Mouse (Mus musculus): Measurements from ENCODE around the gene Uqcc3.
"Not testable (repeated sequence)": the region's sequence is repeated elsewhere in the genome, so short reads cannot be mapped to it uniquely, and the experiment has no call there.

Gene Uqcc3

DNA sequence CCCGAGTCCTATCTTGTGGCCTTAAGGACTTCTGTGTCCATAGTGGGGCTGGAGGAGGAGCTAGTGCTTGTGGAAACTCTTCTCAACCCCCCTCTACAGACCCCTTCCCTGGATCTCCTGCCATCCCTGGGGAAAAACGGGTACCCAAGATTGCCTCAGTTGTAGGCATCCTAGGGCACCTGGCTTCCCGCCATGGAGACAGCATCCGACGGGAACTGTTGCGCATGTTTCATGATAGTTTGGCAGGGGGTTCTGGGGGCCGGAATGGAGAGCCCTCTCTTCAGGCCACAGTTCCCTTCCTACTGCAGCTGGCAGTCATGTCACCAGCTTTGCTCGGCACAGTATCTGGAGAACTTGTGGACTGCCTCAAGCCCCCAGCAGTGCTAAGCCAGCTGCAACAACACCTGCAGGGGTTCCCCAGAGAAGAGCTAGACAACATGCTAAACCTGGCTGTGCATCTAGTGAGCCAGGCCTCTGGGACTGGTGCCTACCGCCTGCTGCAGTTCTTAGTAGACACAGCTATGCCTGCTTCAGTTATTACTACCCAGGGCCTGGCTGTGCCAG, 14.8 kb upstream of the Uqcc3 start:
- in situ Hi-C loops (cut with MboI; ENCODE audit: low sequenced_read_pairs): no loop called here

DNA sequence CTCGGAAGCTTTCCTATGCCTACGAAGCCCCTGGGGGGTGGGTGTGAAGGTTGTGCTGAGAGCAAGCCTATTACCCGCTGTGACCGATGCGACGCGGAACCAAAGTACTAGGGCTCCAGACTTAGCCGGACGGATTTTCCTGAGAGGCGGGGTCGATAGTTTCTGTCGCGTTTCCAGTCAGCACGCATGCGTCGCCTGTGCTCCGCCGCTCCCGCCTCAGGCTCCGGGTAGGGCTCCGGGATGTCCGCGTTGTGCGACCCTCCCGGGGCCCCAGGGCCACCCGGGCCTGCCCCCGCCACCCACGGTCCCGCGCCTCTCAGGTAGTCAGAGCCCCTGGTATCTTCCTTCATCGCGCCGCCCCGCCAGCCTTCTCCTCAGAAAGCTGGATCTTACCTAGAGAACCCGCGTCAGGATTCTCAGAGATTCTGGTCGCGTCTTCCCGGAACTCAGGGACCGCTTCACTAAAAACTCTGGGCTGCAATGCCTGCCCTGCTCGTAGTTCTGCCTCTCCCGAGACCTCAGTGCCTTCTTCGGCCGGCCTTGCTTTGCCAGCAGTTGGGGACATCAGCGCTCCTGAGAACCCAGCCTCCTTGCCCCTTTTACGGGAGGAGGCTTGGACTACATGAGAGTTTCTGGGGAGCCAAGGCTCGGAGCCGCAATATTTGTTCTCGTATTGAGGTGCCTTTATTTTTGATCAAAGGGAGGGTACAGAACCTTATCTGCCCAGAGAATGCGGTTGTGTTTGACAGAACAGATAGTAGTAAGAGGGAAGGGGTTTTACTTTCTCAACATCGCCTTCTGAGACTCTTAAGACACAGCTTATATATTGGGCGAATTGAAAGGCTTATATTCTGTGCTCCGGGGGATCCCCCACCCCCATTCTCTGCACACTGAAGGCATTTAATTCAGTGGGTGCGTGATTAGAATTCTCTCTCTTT, 12.4 kb upstream of the Uqcc3 start, which contains the start of gene Ints5:
Ints5 (plus strand) TSS at position 177 of the 938 bp plus-strand sequence.
- in situ Hi-C loops (cut with MboI; ENCODE audit: low sequenced_read_pairs): no loop called here

DNA sequence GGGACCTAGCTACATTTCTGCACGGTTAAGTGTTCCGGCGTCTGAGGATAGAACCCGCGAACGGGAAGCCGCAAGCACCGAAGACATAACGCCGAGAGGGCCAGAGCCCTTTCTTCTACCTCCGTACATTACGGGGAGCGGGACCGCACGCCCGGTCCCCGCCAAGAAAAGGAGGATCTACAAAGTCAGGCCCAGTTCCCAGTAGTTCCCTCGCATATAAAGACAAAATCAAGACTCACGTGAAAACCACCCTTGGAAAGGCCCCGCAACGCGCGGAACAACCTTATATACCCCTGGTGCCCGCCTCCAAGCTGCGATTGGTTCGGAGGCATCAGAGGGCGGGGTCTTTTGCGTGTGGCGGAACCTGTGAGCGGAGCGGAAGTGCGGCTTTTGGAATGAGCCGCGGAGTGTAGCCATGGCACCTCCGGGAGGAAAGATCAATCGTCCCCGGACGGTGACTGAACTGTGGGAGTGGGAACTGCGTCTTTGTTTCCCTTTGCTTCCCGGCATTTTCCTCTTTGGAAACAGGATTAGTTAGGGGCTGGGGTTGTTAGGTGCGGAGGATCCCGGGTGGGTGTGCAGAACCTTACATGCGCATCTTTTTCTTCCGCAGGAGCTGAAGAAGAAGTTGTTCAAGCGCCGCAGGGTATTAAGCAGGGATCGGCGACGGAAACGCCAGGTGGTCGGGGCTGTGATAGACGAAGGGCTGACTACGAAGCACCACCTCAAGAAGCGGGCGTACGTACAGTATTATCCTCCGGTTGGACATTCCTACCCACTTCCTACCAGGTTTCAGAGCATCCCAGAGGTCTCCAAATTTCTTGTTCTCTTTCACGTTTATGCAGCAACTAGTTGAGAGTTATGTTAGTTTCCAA, 8.0 kb upstream of the Uqcc3 start, which contains the start of the genes 1810009A15Rik and Gm49416:
1810009A15Rik (plus strand) TSS at position 343 of the 875 bp plus-strand sequence.
Gm49416 (plus strand) TSS at position 416 of the 875 bp plus-strand sequence.
- in situ Hi-C loops (cut with MboI; ENCODE audit: low sequenced_read_pairs): no loop called here

DNA sequence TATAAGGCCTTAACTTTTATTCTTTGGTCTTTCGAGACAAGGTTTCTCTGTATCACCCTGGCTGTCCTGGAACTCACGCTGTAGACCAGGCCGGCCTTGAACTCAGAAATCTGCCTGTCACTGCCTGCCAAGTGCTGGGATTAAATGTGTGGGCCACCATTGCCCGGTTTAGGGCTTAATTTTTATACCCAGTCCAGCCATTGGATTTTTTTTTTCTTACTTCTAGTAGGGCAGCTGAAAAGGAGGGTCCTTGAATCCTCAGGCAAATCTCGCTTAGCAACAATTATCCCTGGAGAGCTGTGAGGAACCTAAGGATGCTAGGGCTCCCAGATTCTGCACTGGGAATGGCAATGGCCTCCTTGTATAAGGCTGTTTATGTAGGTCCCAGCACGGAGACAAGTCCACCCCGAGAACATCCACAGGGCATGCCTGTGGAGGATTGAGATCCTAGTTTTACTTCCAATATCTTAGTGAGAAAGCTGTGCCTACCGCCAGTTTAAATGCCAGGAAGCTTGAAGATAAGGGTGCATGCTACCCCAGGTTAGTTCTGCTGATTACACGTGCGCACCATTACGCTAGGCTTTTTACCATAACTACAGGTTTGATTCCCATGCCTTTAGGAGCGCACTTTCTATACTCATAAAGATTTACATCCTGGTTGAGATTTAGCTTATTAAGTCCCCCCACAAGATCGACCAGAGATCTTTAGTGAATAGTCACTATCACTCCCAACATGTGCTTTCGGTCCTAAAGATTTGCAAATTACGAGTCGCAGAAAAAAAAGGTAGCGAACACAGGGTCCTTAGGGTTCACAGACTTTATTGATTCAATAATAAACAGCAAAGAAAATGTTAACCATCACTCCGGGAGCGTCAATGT, 7.1 kb upstream of the Uqcc3 start:
- in situ Hi-C loops (cut with MboI; ENCODE audit: low sequenced_read_pairs): no loop called here

DNA sequence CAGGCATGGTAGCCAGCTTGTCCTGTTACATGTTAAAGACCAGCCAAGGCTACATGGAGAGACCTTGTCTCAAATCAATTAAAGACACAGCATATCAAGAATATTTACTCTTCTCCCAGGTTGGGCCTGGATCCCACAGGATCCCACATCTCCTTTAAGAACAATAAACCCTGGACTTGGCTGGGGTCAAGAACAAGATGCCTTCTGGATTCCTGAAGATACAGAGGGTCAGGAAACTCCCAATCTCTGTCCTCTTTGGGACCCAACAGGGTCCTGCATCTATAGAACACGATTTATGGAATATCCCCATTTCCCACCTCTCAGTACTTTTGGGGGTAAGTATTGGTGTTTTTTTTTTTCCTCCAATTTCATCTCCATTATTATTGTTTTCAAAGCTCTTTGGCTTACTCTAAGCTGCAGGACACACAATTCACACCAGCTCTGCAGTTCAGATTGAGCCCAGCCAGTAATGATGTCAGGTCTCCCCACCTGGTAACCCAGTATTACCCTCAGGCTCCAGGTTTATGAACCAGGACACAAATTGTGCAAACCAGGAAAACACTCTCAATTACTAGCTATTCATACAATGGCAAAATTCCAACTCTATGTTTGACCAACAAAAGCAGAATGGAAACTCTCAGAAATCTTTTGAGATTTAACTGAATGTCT, 6.3 kb upstream of the Uqcc3 start:
- in situ Hi-C loops (cut with MboI; ENCODE audit: low sequenced_read_pairs): no loop called here

DNA sequence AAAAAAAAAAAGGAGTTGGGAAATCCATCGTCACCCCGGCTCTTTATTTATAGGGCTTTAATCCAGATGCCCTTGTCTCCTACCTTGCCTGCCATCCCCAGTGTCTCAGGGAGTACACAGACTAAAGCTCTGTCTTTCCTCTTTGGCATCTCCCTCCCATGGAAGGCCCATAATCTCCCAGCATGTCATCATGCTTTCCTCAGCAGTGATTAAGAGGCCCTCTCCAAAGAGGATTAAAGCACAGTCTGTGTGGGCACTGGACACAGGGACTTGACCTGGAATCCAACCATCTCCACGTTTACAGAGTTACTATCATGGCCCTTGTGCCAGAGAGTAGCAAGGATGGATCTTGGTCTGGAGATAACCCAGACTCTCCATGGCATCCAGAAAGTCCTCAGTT, 2.9 kb upstream of the Uqcc3 start, which contains the start of the genes Lbhd1 and Gm49403:
Lbhd1 (plus strand) TSS at position 117 of the 400 bp plus-strand sequence.
Gm49403 (plus strand) TSS at position 315 of the 400 bp plus-strand sequence.
- in situ Hi-C loops (cut with MboI; ENCODE audit: low sequenced_read_pairs): no loop called here

DNA sequence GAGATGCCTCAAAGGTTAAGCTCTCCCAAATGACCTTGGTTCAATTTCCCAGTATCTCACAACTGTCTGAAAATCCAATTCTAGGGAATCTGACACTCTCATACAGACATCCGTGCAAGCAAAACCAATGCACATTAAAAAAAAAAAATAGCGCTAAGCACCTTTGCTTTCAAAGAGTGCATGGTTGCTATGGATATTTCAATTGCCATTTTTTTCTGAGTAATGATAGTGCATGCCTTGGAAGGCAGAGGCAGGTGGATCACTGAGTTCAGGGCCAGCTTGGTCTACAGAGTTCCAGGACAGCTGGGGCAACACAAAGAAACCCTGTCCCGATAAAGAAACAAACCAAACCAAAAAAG, 290 bp upstream of the Uqcc3 start:
- in situ Hi-C loops (cut with MboI; ENCODE audit: low sequenced_read_pairs): no loop called here

DNA sequence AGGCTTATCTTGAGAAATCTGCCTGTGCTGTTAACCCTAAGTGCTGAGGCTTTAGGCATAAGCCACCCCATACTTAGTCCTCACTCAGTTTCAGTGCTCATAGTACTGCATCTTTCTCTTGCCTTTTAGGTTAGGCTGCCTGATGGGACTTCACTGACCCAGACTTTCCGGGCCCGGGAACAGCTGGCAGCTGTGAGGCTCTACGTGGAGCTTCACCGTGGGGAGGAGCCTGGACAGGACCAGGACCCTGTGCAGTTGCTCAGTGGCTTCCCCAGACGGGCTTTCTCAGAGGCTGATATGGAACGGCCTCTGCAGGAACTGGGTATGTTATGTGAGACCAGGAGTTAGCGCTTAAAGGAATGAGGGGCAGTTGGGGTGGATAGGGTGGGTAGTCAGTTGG, 5.7 kb downstream of the Uqcc3 start:
- in situ Hi-C loops (cut with MboI; ENCODE audit: low sequenced_read_pairs): no loop called here

DNA sequence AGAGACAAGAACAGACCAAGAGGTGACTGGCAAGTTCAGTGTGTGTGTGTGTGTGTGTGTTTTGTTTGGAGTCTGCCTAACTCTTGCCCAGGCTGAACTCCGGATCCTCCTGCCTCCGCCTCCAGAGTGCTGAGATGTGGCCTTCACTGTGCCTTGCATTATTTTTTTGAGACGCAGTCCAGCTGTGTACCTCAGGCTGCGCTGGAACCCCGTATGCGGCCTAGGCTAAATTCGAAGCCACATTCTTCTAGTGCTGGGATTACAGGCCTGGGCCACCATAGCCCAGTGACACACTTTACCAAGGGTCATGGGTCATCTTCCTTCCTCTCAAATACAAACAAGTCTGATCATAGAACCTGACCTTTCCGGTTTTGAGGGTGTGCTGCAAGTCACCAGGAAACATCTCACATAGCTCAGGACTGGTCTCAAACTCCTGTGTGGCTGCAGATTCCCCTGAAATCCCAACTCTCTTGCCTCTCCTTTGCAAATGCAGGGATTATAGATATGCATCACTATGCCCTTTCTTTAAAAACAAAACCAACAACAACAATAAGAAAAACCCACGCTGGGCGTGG, 8.4 kb downstream of the Uqcc3 start:
- in situ Hi-C loops (cut with MboI; ENCODE audit: low sequenced_read_pairs): no loop called here

DNA sequence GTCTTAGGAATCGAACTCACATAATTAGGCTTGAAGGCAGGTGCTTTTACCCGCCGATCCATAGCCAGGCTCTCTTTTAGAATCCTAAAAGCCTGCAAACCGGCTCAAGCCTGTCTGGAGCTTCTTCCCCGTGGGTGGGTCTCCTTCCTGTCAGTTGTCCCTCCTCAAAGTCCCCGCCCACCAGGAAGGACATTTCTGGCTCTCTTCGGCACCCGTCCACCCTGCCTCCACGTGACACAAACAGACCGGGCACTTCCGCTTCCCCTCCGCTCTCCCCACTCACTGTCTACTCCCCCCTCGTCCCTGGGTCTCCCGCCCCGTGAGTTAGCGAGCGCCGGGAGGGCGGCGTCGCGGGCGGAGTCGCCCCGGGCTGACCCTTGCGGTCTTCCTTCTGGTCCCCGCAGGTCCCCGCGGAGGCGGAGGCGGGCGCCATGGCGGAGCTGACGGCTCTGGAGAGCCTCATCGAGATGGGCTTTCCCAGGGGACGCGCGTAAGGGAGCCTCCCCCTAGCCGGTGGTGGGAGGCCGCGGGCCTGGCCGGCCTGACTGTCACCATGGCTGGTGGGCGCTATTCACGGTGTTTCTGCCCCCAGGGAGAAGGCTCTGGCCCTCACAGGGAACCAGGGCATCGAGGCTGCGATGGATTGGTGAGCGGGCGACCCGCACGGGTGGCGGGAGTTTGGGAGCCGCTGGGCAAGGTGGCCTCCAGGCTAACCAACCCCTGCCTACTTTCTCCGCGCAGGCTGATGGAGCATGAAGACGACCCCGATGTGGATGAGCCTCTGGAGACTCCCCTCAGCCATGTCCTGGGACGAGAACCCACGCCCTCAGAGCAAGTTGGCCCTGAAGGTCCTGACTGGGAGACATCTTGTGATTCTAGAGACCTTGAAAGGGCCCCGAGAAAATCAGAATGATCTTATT, 9.2 kb downstream of the Uqcc3 start, which contains the start of gene Ubxn1:
Ubxn1 (plus strand) TSS at position 230 of the 920 bp plus-strand sequence.
- in situ Hi-C loops (cut with MboI; ENCODE audit: low sequenced_read_pairs): no loop called here

DNA sequence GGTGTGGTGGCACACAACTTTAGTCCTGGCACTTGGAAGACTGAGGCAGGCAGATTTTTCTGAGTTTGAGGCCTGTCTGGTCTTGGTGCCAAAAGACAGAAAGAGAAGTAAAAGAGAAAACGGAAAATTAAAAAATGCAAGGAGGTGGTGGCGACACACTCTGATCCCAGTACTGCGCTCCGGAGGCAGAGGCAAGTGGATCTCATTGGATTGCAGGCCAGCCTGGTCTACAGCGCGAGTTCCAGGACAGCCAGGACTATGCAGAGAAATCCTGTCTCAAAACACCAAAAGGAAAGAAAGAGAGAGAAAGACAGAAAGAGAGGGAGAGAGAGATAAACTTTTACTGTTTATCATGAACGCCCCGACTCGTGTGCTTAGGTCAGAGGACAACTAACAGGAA, 9.9 kb downstream of the Uqcc3 start:
- in situ Hi-C loops (cut with MboI; ENCODE audit: low sequenced_read_pairs): no loop called here

DNA sequence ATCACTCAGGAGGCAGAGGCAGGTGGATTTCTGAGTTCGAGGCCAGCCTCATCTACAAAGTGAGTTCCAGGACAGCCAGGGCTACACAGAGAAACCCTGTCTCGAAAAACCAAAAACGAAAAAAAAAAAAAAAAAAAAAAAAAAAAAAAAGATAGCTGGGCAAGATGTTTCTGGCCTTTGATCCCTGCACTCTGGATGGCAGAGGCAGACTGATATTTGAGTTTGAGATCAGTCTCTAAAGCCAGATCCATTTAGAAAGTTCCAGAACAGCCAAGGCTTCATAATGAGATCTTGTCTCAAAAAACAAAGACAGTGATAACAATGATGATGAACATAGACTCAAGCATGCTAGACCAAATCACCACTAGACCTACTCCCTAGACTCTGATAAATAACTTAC, 10.3 kb downstream of the Uqcc3 start:
- in situ Hi-C loops (cut with MboI; ENCODE audit: low sequenced_read_pairs): not testable (repeated sequence)

DNA sequence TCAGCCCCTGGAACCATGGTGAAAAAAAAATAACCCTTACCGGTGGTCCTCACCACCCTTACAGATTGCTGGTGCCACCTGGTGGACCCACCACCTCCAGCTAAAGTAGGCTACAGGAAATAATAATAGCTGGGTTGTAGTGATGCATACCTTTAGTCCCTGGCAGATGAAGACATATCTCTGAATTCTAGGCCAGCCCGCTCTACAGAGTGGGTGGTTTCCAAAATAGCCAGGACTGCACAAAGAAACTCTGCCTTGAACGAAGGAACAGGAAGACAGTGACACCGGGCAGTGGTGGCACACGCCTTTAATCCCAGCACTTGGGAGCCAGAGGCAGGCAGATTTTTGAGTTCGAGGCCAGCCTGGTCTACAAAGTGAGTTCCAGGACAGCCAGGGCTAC, 16.5 kb downstream of the Uqcc3 start:
- in situ Hi-C loops (cut with MboI; ENCODE audit: low sequenced_read_pairs): no loop called here

DNA sequence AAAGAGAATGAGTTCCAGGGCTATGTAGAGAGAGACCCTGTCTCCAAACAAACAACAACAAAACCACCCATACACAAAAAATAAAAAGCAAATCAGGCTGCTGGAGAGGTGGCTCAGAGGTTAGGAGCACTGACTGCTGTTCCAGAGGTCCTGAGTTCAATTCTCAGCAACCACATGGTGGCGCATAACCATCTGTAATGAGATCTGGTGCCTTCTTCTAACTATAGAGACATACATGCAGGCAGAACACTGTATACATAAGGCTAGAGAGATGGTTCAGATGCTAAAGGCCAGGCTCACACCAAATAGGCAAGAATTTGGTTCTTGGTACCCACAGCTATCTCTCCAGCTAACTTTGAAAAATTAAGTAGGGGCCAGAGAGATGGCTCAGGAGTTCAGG, 21.7 kb downstream of the Uqcc3 start:
- in situ Hi-C loops (cut with MboI; ENCODE audit: low sequenced_read_pairs): no loop called here

DNA sequence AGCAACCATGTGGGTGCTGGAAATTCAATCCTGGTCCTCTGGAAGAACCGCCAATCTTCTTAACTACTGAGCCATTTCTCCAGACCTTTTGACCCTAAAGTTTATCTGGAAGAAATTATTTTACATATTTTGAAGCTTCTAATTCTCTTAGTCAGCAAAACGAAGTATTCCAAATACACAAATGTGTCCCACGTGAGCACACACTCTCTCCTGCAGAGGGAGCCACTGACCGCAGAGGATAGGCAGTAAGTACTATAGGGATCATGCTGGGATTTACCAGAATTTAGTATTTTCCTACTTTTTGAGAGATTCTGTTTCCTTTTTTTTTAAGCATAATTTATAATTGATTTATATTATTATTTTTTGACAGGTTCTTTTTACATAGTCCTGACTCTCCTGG, 23.0 kb downstream of the Uqcc3 start:
- in situ Hi-C loops (cut with MboI; ENCODE audit: low sequenced_read_pairs): no loop called here

DNA sequence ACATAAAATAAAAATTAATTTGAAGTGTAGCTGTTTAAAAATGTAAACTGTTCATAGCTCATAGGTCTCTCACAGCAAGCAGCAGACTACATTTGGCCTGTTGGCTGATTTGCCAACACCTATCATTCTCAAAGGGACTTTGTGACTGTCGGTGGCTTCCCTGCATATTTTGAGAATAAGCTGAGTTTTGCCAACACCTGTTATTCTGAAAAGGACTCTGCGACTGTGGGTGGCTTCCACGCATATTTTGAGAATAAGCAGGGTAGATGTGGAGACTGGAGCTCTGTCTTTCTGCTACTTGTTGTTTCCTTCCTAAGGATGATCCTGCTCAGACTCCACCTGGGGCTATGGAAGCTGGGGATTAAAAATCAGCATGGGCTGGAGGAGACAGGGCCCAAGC, 27.6 kb downstream of the Uqcc3 start:
- in situ Hi-C loops (cut with MboI; ENCODE audit: low sequenced_read_pairs): no loop called here

DNA sequence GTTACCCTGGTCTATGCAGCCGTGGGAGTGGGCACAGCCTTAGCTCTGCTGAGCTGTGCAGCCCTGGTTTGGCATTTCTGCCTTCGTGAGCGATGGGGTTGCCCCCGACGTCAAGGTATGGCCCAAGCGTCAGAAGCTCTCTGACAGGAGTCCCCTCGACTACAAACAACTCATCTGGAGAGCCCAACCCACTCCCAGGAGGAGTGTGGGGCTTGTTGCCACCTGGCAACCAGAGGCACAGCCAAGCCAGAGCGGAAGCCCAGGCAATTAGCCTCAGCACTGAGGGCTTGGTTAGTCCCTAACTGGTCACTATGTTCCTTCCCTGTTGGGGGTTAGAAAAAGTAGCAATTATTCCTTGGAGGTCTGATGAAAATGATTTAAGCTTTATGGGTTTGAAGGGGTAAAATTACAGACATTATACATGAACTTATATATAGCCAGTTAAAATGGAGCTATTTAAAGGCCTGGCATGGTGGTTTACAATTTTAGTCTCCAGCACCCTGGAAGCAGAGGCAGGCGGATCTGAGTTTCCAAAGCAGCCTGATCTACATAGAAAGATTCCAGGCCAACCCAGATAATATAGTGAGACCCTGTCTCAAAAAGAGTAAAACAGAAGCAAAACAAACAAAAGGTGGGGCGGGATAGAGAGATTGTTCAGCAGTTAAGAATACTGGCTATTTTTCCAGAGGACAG, 28.3 kb downstream of the Uqcc3 start:
- in situ Hi-C loops (cut with MboI; ENCODE audit: low sequenced_read_pairs): no loop called here
